Mouse (Mus musculus) olfactory bulb, adult 2 months (tissue): Measurements from ENCODE around the gene Hoxc10.

ENCODE experiments used
- CTCF ChIP-seq: fragments of 200-500 bp; IDR thresholded peaks from 2 replicates; pipeline ENCODE4 v1.5.1; 2012; ENCODE audit warnings: low read depth, mild to moderate bottlenecking, low read length, moderate library complexity; ENCODE audit not compliant: insufficient read depth
- POLR2A ChIP-seq: fragments of 200-500 bp; IDR thresholded peaks from 2 replicates; pipeline ENCODE4 v1.6.1; 2012; ENCODE audit warnings: mild to moderate bottlenecking, low read depth, low read length, moderate library complexity; ENCODE audit not compliant: insufficient read depth

DNA sequence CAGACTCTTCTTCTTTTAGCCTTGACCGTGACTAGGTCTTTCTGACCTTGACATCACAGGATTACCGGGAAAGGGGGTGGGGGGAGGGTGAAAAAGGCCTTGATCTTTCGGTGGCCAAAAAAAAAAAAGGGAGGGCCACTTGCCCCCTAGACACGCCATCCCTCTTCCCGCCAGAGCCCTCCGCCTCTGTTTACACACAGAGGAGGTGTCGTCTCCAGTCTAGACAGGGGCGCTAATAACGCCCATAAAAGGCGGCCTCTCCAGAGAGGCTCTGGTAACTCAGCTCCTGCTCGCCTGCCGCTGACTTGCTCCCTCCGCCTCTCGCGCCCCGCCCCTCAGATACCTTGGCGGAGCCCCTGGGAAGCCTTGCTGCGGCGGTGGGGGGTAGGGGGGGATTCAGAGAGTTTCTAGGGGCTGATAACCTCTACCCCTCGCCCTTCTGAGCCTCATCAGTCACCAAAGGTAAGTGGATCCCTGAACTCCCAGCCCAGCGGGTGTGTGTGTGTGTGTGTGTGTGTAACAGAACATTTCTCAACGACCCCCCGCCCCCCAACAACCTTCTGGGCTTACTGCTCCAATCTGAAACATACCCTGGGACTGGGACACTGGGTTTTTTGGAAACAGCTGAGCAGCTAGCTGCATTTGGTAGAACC, 34.8 kb upstream of the Hoxc10 start:
- no peak for TF ChIP-seq POLR2A
- no peak for TF ChIP-seq CTCF
